Mouse (Mus musculus): ENCODE measurements around the gene Ssh1.

Ssh1 gene

DNA sequence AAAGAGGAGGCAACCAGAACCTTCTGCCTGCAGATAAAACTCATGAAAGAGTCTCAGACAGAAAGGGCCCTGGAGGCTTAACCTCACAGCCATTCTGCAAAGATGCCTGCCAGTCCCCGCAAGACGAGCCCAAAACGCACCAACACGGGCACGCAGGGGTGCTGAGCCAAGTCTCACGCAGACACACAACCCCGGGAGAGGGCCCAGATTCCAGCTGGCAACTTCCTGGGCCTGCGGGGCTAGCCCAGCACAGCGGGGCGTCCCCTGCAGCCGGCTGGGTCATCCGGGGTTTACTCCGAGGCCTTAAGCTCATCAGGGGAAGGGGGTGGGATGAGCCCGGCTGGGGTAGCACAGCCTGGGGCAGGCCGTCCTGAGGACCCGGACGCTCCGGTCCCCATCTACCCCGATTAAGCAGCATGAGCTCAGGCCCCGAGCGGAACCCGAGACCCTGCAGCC is 635 bp downstream of the Ssh1 start:
- DNase-seq (ENCODE audit: low spot score) = no peak

DNA sequence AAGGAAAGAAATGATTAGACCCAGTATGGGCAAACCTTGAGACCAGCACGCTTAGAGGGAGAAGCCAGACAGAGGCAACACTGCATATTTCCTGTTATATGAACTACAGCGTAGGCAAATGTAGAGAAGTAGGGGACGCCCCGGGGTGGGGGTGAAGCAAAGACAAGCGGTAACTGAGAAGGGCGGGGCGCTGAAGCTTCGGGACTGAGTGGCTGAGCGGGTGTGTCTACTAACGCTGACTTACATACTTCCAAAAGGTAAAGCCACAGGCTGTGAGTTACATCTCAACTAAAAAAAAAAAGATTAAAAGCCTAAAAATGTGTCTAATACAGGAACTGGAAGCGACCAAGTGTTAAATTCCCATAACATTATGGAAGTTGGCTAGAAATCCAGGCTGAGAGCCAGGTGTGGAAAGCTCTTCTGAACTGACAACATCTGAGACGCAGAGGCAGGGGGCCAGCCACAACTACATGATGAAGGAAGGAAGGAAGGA is 1.3 kb downstream of the Ssh1 start:
- DNase-seq (ENCODE audit: low spot score) = peak; percentile 68

DNA sequence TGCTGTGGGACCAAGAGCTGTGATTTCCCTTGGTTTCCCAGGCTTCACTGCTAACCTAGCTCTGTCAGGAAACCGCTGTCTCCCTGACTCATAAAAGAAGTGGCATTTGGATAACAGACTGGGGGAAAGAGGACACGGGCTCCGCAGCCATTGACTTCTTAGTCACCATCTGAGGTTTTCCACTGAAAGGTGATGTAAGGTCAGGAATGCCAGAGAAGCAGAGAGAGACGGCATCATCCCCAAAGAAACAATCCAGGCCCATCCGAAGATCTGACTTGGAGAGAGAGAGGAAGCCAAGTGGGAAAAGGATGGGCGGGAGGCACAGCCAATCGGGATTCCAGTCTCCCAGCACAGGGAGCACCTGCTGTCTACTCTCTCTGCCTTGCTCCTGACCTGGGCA is 2.6 kb downstream of the Ssh1 start:
- no peak for DNase-seq (ENCODE audit: low spot score)

DNA sequence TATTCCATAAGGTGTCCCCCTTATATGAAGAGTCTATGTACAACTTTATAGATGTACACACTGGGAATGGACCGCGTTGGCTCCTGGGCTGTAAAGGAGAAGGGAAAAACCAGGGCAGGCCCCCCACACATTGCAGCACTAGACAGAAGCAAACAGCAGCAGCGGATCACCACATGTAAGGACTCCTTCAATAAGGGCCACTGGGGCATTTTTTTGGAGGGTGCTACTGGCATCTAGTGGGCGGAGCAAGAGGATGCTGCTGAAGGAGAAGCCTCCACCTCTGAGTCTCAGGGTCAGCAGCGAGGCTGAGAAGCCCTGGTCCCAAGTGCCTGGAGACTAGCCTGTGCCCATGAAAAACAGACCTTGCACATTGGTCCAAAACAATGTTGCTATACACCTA is 3.1 kb downstream of the Ssh1 start:
- DNase-seq (ENCODE audit: low spot score) = no peak

DNA sequence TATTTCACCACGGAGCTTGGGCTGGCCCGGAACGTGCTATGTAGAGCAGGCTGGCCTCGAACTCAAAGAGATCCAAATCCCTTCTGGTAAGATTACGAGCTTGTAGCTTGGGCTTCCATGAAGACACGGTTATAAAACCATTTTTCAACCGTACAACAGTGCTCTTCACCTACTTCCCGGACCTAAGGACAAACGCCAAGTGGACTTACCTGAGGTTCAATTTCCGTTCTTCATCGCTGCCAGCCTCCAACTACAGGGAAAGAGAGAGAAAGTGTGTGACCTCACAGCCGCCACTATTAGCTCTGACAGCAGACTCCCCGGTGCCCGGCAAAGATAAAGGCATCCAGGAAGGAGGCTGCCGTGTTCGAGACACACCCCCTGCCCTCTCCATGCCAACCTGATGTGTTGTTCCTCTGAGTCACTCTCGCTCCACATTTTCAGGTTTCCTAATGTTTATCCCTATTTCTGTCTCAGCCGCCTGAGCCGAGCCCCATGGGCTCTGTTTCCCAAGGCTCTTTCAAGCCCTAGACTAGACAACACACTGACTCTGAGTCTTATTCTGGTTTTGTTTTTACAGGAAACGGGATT is 4.2 kb downstream of the Ssh1 start:
- peak; percentile 77 for DNase-seq (ENCODE audit: low spot score)

DNA sequence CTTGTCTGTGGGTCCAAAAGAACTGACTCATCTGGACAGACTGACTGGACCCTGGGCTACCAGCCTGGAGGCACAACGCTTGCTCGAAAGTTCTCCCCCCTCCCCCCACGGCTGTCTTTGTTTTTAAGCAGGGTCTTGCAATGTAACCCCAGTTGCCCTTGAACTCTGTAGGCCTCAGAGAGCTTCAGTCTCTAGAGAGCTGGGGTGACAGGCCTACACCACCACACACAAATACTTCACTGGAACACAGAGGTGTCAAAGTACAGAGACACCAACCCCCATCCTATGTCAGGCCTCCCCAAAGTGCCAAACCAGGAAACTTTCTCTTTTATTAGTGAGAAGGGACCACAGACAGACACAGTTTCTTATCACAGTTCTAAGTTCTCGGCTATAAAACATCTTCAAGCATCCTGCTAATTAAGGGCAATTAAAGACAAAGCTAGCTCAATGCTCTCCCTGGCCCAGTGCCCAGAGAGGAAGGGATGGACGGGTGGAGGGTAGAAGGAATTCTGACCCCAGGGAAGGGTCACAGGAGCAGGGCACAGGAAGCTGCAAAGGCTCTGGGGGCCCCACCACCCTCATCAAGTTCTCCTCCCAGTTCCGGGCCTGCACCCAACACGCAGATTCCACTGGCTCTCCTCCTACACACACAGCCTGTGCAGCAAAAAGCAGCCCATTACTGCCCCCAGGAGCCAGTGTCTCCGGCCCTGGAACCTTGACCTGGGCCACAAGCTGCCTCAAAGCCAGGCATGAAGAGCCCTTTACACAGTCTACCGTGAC is 7.3 kb downstream of the Ssh1 start:
- no peak for DNase-seq (ENCODE audit: low spot score)

DNA sequence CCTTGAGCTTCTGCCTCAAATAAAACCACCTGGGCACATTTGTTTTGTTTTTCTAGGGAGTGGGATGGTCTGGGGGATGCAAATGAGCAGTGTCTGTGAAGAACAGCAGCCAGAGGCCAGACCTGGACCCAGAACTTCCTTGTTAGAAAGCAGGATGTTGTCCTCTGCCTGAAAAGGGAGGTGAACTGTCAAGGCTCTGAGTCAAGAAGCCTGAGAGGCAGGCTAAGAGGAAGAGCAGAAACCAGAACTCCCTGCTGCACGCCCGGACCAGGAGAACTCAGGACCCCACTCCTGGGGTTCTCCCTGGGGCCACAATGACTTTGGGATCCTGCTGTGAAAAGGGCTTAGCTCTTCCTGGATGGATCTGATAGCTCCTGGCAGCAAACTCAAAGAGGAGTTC is 8.0 kb downstream of the Ssh1 start:
- DNase-seq (ENCODE audit: low spot score) = no peak

DNA sequence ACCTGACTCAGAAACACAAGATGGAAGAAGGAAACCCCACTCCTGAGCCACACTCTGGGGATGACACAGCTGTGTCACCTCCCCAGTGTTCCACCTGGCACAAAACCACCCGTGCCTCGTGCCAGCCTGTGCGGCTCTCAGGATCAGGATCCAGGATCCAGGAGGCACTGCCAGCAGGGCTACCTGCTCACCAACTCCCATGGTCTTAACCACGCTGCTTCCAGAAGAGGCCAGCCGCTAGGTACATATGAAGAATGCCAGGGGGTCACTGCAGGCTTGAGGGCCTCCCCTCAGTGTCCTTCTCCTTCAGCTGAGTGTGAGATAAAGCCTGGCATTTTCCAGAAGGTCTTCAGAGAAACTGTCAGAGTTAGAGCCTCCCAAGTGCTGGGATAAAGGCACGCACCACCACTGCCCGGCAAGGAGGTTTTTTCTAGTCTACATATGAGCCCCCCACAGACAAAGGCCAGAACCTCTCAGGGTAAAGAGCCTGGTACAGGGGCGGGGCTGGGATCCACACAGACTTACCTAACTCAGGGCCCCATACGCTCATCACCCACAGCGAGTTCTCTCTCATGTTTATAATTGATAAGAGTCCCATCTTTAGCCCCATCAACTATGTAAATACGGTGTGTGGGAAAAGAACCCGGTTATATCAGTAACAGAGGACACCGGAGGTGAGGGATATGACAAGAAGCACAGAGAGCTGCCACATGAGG is 9.5 kb downstream of the Ssh1 start:
- DNase-seq (ENCODE audit: low spot score) = no peak

DNA sequence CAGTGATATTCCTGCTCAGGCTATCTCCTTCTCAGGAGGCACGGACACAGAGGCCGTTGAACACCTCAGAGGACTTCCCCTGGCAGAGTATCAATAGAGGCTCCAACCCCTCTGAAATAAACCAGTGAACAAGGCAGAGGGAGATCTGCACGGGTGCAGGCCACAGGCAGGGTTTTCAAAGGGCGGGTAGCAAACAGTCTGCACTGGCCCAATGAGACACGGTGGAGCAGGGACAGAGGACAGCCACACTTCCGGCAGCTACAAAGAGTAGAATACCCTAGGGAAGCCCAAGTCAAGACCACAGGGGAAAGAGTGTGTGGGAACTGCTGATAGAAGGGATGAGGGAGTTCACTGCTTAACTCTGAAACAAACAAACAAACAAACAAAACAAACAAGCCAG is 10.2 kb downstream of the Ssh1 start:
- no peak for DNase-seq (ENCODE audit: low spot score)

DNA sequence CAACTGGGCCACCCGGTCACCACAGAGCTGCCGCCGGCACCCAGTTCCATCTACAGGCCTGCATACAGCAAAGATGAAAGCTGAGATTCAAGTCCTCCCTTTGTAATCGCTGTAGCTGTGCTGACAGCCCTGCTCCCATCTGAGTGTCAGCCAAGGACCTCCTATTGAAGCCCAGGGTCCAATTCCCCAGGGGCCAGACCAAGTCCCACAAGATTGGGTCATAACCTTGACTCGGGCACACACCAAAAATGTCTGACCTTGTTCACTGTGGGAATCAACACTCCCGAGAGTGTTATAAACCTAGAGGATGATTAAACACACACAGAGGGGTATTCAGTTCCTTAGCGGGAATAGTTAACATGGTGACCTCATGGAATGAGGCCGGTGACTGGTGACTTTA is 11.9 kb downstream of the Ssh1 start:
- DNase-seq (ENCODE audit: low spot score) = no peak

DNA sequence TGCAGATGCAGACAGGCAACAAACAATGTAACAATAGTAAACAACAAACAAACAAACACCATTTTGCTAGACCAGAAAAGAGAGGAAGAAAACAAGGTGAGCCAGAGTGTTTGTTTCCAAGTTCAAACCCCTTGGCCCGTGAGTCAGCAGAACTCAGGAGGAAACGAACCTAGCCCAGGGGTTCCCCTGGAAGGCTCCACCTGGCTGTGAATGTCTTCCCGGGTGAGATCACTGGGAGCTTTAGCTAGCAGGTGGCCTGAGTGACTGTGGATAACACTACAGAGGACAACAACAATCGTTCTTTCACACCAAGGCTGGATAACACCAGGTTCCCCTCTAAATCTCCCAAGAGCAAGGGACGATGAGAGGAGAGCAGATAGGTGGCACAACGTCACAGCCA is 12.5 kb downstream of the Ssh1 start:
- DNase-seq (ENCODE audit: low spot score) = no peak

DNA sequence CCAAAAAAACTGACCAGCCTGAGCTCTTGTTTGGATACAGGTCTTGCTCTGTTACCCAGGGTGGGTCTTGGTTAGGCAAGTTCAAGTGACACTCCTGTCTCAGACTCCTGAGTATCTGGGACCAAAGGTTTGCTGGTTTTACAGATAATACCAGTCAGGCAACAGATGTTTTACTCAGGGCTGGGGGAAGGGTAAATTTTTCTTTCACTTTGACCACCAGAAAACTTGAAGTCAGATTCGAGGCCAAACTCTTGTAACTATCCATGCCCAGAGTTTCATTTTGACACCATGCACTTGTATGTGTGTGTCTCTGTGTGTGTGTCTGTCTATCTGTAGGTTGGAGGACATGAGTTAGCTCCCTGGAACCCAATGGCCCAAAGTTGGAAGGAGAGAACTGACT is 13.2 kb downstream of the Ssh1 start:
- no peak for DNase-seq (ENCODE audit: low spot score)

DNA sequence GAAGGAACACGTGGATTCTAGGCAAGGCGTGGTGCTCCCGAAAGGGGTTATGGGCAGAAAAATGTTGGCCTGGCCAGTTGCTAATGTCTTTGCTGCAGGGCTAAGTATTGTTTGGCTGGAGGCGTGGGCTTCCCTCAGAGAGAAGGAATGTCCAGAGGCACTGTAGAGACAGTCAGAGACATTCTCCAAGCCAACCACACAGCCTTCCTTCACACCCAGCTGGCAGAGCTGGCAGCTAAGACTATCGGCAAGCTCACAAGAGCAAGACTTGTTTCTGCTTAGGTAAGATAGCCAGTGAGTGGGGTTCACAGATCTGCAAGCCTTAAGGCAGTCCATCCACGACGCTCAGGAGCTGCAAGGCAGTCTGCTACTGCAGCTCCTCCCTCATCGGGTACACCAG is 16.4 kb downstream of the Ssh1 start:
- no peak for DNase-seq (ENCODE audit: low spot score)

DNA sequence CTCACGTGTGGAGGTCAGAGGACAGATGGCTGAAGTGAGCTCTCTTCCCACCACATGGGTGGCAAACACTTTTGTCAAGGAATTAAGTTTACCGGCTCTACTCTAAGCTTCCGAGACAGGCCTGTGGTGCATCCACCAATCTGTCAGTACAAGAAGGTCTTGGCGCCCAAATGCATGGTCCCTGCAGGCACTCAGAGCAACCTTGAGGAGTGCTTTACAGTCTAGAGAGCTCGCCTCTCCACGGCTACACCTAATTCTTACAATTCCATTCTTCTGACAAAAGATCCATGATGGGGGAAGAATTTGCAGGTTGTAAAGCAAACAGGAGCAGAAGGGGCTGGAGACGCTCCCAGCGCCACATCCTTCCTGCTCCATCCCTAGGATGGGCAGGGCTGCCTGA is 17.1 kb downstream of the Ssh1 start:
- no peak for DNase-seq (ENCODE audit: low spot score)

DNA sequence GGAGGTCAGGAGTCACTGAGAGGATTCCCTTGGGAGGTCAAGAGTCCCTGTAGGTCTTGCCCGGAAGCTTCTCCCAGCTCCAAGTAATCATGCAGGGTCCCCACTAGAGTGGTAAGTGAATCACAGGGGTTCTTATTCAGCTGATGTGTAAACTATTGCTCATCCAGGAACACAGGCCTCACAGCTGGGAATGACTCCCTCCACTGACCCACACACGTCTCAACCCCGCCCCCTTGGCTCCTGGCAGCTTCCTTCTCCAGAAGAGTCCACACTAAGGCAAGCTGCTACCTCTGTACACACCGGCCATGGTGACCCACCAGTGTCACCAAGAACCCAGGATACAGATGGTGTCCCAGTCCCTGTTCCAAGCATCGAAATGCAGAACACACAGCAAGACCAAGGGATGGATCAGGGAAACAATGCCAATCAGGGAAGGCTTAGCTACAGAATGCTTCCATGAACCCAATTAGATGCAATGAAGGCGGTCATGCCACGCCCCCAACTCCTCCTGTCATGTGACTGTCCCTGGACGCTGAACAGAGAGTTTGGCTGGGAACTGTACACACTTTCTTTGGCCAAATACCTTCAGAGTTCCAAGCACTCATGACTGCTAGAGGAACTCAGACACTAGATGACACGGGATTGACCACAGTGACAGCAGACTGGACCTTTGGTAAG is 18.0 kb downstream of the Ssh1 start:
- DNase-seq (ENCODE audit: low spot score) = no peak

DNA sequence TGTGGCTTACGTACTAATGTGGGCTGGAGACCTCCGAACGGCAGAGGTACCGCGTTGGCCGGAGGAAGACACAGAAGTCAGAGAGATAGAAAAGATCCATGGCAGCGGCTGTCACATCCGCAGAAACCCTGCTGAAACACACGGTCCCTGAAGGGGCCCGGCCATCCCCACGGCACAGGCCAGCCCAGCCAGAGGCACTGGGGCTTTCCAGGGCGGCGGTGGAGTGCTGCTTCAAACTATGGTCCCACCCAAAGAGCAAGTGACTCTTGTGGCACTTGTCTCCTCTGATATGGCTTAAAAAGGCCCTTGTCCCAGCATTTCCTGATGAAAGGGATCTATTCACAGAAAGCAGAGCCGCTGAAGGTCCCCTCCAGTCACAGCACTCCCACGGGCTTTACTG is 19.1 kb downstream of the Ssh1 start:
- DNase-seq (ENCODE audit: low spot score) = no peak

DNA sequence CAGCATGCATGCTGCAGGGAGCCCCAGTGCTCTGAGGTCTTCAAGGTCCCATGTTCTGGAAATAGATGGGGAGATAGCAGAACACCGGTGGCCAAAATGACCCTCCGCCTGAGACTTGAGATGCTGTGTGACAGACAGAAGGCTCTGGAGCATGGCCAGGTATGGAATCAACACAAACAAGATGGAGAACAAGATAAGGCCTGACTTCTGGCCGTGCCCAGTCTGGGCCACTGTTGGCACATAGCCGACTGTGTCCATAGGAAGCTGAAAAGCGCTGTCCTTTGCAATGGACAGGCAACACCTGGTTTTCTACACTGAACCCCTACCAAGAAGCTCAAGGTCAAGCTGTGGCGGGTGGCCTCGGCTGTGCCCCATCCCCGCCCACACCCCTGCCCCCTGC is 19.9 kb downstream of the Ssh1 start:
- no peak for DNase-seq (ENCODE audit: low spot score)

DNA sequence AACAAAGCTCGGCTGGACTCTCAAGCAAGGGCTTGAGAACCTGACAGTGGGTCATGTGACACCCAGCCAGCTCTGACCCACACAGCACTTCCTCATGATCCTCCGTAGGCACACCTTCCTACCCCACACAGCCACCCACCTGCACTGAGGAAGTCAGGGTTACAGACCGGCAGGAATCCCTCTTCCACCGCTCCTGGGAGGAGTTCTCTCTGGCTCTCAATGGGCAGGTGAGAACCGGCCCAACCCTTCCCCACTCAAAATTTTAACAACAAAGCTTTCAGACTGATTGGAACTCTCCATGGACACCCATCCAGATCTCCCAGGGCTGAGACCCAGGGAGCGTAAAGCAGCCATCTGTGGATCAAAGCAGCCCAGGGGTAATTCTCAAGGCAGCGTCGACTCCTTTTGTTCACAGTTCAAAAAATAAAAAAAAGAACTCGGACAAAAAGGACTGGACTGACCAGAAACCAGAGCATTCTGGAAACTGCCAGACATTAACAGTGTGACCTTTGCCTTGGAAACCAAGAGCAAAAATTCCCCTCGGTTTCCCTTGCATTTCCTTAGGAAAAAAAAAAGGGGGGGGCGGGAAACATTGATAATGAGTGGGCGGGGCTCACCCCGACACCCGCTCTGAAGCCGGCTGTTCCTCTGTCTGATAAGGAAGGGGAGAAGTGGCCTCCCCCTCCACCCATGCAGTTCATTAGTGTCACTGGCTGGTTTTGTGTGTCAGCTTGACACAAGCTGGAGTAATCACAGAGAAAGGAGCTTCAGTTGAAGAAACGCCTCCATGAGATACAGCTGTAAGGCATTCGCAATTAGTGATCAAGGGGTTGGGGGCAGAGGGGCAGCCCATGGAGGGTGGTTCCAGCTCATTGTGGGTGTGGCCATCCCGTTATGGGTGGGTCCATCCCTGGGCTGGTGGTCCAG is 20.8 kb downstream of the Ssh1 start:
- DNase-seq (ENCODE audit: low spot score) = no peak

DNA sequence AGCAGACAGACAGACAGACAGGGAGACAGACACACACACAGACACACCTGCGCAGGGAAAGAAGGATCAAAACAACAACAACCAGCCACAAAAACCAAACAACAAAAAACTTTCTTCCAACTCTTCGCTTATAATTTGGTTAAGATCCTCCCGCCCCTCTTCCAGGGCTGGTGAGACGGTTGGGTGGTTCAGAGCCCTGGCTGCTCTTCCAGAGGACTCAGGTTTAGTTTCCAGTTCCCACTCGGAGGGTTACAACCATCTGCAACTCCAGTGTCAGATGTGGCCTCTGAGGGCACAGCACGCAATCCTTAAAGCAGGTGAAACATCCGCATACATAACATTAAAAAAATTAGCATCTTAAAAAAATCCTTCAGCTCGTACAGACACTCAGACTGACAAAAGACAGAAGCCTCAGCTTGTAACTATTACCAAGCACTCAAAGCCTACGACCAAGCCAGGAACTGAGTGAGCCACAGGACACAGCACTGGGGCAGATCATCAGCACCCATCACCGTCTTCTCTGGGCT is 22.2 kb downstream of the Ssh1 start:
- DNase-seq (ENCODE audit: low spot score) = no peak

DNA sequence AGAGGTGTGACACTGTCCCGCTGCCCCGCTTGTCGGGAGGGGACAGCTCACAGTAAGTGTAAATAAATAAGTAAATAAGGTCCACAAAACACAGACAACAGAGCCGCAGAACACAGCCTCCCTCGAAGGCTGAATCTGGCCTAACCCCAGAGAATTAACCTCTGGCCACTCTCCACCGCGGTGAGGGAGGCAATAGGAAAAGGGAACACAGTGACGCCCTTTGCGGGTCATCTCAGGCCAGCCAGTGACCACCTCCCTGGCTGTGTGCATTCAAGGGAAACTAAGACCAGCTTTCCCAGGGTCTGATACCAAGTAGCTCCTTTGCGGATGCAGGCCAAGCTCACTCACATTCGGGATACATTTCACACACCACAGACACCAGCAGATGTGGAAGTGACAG is 25.3 kb downstream of the Ssh1 start:
- DNase-seq (ENCODE audit: low spot score) = no peak

DNA sequence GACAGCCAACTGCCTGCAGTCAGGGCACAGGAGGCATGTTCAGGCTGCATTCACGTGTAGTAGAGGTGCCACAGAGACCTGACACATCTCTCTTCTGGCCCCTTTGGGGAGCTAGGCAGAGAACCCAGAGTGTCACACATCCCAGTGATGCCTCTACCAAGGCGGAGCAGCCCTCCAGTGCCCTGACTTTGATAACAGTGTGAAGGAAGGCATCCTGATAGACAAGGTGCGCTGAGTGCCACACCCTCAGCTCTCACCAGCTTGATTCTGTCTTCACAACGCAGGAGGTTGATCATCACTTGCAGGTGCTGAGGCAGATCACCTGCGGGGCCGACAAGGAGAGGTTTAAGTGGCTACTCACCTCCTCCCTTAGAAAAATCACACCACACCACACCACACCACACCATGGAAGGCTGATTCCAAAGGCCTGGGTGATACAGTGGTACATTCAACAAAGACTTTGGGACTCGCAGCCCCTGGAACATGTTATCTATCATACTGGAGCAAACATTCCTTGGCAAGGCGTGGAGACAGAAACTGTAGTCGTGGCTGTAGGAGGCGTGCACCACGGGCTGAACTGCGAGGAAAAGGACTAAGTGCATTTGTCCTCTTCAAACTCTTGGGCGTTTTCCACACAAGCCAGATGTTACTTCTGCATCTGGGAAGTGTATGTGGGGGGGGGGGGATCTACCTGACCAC is 27.1 kb downstream of the Ssh1 start:
- no peak for DNase-seq (ENCODE audit: low spot score)

All from spleen, adult 12 weeks (tissue).